Mouse (Mus musculus) CH12.LX (cell line): Measurements from ENCODE around the gene Foxred2.

ENCODE experiments used
- CHD2 ChIP-seq: IDR thresholded peaks from 2 replicates; pipeline ENCODE4 v1.6.1; 2011; ENCODE audit warnings: low read length, improper control_type of control experiment
- CTCF ChIP-seq, 2 experiments: IDR thresholded peaks in 1 of 2; conservative IDR thresholded peaks in 1 of 2; 2 replicates each; pipeline ENCODE4 v1.5.1; 2011 to 2012; ENCODE audit warnings: low read depth in 2 of 2, low read length in 2 of 2, improper control_type of control experiment in 1 of 2, inconsistent platforms in 1 of 2, mild to moderate bottlenecking in 1 of 2, moderate library complexity in 1 of 2
- EP300 ChIP-seq: IDR thresholded peaks from 2 replicates; pipeline ENCODE4 v1.6.1; 2011; ENCODE audit warnings: low read length, improper control_type of control experiment
- ETS1 ChIP-seq: conservative IDR thresholded peaks from 2 replicates; pipeline ENCODE4 v1.6.1; 2012; ENCODE audit warnings: low read depth, mild to moderate bottlenecking, inconsistent platforms, low read length, improper control_type of control experiment, moderate library complexity
- KAT2A ChIP-seq: IDR thresholded peaks from 2 replicates; pipeline ENCODE4 v1.6.1; 2012; ENCODE audit warnings: low read length, improper control_type of control experiment, inconsistent platforms; ENCODE audit not compliant: insufficient replicate concordance
- MAX ChIP-seq: IDR thresholded peaks from 2 replicates; pipeline ENCODE4 v1.6.1; 2011; ENCODE audit warnings: low read length, improper control_type of control experiment
- MEF2A ChIP-seq: IDR thresholded peaks from 2 replicates; pipeline ENCODE4 v1.6.1; 2014; ENCODE audit warnings: low read depth, mild to moderate bottlenecking, inconsistent platforms, low read length, improper control_type of control experiment, borderline replicate concordance
- POLR2A ChIP-seq: IDR thresholded peaks from 2 replicates; pipeline ENCODE4 v1.6.1; 2011; ENCODE audit warnings: low read depth, mild to moderate bottlenecking, improper control_type of control experiment, low read length
- SMC3 ChIP-seq: IDR thresholded peaks from 2 replicates; pipeline ENCODE4 v1.6.1; 2011; ENCODE audit warnings: low read depth, low read length, improper control_type of control experiment
- UBTF ChIP-seq: IDR thresholded peaks from 2 replicates; pipeline ENCODE4 v1.6.1; 2012; ENCODE audit warnings: low read depth, mild to moderate bottlenecking, inconsistent platforms, low read length, improper control_type of control experiment, moderate library complexity
- USF1 ChIP-seq: IDR thresholded peaks from 2 replicates; pipeline ENCODE4 v1.6.1; 2014; ENCODE audit warnings: low read depth, mild to moderate bottlenecking, inconsistent platforms, low read length, improper control_type of control experiment
- USF2 ChIP-seq: conservative IDR thresholded peaks from 2 replicates; pipeline ENCODE4 v1.6.1; 2011; ENCODE audit warnings: low read depth, low read length, improper control_type of control experiment

- no peak for TF ChIP-seq EP300
- no peak for TF ChIP-seq ETS1
- no peak for TF ChIP-seq MAX
- TF ChIP-seq USF1: no peak
- TF ChIP-seq POLR2A: no peak
- no peak for TF ChIP-seq KAT2A
- TF ChIP-seq CHD2: no peak
- TF ChIP-seq MEF2A: no peak
- no peak for TF ChIP-seq USF2
- no peak for TF ChIP-seq SMC3
- TF ChIP-seq UBTF: no peak
- TF ChIP-seq CTCF (conservative IDR thresholded peaks at IDR 0.05 in 1 of 2, IDR thresholded peaks at IDR 0.05 in 1 of 2; ENCODE audit: low read depth in 2 of 2, low read length in 2 of 2): no peak
These were observed 63.2 kb downstream of the Foxred2 start for GRCm38 (mm10) chr15:77893292-77893691.
